Mouse (Mus musculus) layer of hippocampus, adult 9-11 months (tissue): ENCODE data around the gene Bcam.
A peak's percentile ranks its signal among the peaks of the same experiment; 100 is the strongest.

Experiments used
- DNase-seq: peaks from one replicate; pipeline ENCODE4 v3.0.0; 2022

Gene Bcam

DNA sequence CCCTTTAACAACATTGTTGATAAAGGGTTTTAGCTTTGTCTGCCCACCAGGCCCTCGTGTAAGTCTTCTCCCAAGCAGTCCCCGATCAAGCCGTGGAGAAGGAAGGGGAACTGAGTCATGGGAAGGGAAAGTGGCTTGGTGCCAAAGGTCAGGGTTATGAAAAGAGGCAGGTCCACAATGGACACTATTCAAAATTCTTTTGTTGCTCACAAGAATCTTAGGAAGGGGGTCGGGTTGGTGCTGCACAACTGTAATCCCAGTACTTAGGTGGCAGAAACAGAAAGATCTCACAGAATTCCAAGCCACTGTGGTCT is 19.8 kb downstream of the Bcam start:
- no peak for DNase-seq

DNA sequence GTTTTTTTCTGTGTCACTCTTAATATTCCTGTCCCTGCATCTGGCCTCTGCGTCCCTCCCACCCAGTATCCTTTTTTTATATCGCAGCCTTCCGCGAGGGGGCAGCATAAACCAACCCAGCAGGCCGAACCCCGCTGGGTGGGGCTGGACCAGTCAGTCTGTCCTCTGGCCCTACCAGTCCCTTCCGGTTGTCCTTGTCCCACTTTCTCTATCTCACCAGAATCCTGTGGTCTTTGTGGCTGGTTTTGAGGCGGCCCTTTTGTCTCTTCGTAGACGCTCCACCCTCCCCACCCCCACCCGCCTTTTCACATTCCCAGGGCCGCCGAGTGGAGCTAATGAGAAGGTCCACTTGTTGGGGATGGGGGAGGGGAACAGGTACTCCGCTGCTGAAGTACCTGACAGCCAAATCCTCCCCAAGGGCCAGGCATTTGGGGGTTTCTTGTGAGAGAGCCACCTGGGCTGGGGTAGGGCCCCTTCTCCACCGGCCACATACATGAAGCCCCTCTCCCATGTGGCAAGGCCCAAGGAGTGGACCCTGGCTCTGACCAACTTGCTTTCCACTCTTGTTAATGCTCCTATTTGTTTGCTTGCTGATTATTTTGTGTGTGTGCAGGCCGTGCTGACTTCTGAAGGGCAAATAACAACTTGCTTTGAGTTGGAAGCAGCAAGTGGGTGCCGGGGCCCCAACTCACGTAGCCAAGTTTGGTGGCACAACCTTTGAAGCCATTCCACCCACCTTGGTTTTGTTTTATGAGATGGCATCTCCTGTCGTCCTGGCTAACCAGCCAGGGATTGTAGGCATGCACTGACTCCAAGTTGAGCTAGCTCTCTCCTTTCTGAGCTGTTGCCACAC is 20.4 kb downstream of the Bcam start, which contains the start of gene Nectin2:
Gene Nectin2 (minus strand): TSS at position 267 of the 853 bp plus-strand sequence.
- peak; percentile 82 for DNase-seq

DNA sequence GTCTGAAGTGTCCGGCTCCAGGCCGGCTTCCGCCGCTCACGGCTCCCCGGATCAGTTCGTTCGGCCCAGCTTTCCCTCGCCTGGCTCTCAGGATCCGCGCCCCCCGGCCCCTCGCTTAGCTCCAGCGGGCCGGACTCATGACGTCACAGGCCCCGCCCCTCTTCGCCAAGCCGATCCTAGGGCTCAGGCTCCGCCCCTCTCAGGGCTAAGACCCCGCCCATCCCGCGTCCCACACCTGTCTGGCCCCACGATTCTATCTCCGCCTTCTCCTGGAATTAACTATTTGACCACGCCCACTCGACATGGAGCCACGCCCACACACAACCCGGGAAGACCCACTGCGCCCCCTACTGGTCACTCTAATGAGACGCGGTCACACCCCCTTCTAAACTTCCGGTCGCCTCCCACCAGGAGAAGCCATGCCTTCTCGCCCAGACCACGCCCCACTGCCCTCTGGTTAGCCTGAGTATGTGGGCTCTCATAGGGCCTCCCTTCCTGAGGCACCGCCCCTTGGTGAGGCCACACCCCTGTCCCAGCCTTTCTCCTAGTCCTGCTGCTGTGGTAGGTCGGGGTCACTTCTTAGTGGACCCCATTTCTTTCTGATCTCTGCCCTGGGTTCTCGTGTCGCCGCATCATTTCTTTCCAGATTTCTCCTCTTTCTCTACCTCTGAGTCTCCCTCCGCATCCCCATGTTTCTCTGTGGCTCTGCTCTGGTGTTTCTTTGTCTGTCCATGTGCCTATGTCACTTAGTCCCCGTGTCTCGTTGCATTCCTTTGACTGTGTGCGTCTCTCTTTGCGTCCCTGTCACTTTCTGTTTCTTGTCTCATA is 21.2 kb downstream of the Bcam start:
- DNase-seq = peak; percentile 96

GRCm38 (mm10) chr7:19748219-19749195 is 22.3 kb downstream of the Bcam start:
- DNase-seq = no peak

DNA sequence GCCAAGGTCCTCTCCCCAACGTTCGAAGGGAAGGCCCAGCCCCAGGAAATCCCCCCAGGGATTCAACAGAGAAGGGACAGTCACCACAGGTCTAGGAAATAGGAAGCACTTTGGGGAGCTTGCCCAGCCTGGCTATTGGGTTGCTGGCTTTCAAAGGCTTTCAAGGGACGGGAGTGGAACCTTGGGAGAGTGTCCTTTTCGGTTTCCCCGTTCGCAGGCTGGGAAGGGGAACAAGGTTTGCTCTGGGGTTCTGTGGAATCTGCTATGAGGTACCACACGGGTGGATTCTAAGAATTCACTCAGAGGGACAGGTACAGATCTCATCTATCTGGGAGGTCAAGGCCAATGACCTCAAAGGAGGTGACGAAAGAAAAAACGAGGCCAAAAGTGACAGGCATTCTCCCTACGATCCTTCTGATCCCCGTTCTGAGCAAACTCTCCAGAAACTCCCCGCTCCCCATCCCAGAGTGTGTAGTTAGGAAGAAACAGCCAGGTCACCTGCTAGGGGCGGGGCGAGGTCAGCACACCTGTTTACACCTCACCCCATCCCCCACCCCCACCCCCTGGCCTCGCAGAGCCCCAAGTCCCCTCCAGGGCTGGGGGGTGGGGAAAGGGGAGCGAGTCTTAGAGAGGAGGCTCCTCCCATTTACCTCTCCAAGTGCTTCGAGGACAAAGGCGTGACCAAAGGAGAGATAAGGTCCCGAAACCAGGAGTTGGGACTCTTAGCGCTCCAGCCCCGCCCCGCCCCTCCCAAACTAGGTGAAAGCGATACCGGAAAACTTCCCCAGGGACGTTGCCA is 23.2 kb downstream of the Bcam start:
- DNase-seq = no peak

DNA sequence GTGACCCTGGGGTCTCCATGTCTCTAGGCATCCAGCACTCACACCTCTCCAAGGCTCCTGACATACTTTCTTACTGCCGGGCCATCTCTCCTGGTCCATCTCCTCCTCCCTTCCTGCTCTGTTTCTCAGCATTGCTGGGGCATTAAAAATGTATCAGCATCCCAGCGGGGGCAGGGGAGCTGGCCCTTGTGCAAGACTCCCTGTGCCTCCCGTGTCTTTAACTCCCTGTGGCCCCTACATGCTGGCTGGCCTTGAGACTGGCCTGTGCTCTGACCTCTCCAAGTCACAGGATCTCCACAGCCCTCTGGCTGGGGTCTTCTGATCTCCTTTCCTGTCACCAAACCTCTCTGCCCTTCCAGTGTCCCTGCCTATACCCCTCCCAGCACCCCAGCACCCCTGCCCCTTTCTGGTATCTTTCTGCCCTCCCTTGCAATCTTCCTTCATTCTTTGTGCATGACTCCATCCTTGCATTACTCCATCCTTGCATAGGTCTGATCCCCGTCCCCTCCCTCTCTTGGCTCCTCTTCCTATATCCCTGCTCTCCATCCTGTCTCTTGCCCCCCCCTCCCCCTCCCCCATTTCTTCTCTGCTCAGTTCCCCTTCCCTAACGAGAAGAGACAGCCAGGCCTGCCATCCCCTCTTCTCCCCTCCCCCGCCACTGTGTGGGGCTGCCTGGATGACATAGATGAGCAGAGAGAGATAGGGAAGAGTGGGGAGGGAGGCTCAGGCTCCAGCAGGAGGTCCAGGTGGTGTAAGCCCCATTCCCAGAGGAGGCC is 24.2 kb downstream of the Bcam start:
- no peak for DNase-seq

GRCm38 (mm10) chr7:19745971-19746370 is 24.8 kb downstream of the Bcam start:
- no peak for DNase-seq

DNA sequence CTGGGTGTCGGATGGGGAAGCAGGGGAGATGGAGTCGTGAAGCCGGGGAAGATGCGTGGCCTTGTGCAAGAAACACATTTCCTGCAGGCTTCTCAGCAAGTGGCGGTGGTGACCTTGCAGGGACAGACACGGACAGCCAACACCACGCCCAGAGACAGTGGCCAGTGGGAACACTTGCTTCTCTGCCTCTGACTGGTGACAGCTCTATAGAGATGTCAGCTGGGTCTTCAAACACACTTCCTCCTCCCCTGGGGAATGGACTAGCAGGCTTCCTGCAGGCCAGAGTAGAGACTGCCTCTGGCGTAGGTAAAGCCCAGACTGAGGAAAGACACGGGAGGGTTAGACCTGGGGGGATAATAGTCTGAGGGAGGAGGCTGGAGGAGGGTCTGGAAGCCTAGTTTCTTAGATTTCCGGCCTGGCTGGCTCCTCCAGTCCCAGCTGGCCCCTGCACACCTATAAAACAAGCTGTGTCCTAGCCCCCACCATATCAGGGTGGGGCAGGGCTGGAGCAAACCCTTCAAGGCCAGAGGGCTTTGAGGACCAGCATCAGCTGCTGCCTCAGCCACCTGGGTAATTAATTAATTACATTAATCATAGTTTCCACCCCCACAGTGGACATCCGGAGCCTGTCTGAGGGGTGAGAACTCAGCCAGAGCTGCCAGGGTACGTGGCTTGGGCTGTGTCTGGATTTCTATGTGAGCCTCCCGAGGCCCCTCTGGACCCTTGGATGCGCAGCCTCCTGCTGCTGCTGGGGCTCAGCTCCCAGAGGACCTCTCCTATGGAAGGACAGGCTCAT is 26.0 kb downstream of the Bcam start:
- no peak for DNase-seq

GRCm38 (mm10) chr7:19743791-19744190 is 27.0 kb downstream of the Bcam start:
- no peak for DNase-seq

DNA sequence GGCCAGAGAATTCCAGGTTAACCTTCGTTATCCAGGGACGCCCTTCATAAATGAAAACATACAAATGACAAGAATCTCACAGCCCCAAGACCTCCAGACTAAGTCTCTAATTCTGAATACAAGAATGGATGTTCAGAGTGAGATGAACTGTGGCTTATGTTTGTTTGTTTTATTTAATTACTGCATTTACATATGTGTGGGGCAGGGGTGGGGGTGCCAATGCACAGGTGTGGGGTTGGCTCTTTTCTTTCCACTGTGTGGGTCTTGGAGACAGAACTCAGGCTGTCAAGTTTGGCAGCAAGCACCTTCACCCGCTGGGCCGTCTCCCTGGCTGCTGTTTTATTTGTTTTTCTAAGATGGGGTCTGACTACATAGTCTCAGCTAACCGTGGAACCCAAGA is 28.3 kb downstream of the Bcam start:
- no peak for DNase-seq

- no peak for DNase-seq
Measured at GRCm38 (mm10) chr7:19741329-19742031, 29.3 kb downstream of the Bcam start.

GRCm38 (mm10) chr7:19740269-19740668 is 30.5 kb downstream of the Bcam start:
- no peak for DNase-seq

DNA sequence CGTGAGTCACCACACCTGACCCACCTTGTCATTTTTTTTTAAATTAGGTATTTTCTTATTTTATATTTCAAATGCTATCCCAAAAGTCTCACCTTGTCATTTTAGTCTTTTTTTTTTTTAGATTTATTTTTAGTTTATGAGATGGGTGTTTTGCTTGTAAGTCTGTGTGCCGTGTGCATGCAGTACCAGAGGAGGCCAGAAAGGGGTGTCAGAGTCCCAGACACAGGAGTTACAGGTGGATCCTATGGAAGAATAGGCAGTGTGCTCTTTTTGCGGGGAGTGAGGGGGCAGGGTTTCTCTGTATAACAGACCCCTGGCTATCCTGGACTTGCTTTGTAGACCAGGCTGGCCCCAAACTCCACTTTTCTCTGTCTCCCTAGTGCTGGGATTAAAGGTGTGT is 32.0 kb downstream of the Bcam start:
- DNase-seq = no peak

GRCm38 (mm10) chr7:19736389-19737057 is 34.3 kb downstream of the Bcam start:
- DNase-seq = no peak

DNA sequence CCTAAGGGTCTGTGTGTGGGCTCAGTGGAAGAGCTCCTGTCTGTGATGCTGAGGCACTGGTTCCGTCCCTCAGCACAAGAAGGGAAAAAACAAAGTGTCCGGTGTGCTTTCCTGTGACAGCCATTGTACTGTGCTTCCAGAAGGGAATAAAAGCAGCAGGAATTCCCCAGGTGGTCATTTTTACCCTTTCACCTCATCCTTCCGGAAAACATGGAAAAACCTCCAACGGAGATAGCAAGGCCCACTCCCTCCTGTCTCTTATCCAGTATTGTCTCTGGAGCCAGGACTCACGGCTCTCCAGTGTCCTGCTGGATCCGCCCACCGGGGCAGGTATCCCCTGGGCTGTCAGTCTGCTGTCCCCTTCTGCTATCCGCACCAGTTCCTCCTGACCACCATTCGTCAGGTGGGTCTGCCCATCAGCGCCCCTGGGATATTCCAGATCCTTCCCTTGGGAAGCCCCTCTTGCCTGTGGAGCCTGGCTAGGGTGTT is 36.6 kb downstream of the Bcam start:
- DNase-seq = no peak

DNA sequence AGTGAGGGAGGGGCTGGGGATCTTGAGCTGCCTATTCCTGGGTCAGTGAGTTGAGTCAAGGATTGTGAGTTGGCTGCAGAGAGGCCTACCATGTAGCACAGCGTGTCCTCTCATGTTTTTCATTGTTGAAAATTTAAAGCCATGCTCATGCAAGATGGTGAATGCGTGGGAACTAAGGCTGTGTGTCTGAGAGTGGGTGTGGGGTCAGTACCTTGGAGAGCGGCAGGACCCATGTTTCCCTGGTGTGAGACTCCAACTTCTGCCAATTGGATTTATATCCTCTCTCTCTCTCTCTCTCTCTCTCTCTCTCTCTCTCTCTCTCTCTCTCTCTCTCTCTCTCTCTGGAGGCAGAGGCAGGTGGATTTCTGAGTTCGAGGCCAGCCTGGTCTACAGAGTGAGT is 44.3 kb downstream of the Bcam start:
- no peak for DNase-seq

- DNase-seq = no peak
Measured at GRCm38 (mm10) chr7:19724167-19724566, 46.6 kb downstream of the Bcam start.

DNA sequence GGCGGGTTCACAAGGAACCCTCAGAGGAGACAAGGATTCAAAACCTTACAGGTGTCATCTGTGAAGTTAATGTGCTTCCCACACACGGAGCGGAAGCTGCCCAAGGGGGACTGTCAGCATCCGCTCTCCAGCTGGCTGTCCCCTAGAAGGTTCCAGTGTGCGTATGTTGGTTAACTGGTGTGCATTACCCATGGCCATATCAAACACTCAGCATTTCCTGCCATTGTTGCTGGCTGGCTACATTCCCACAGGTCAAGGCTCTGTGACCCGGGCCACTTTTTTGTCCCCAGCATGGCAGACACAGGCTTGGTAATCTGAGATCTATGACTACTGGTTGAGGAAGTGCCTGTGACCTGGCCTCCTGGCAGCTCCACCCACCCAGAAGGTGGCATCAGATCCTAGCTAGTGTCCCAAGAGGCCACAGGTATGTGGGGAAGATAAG is 48.0 kb downstream of the Bcam start:
- no peak for DNase-seq

DNA sequence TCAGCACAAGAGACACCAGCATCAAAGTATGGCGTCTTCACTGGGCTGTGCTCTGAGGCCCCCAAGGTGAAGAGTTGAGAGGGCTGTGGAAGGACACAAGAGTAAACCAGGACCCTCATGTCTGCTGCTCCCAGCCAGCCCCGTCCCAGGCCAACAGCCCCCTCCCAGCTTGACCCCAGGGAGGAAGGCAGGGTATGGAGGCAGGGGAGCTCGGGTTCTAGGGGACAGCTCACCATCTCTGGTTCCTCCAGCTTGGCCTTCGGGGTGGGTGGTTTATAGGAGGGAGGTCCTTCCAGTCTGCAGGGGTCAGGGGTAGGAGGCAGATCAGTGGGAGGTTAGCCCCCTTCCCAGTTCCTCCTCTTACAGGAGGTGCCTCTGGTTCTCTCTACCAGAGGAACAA is 51.6 kb downstream of the Bcam start:
- DNase-seq = no peak
